Comparison of ENCODE assay signal across 32 mouse cellular contexts in genomic region chr2:6647028-6647427, GRCm38 (mm10).
"Had no signal": no experiment of that assay in that cellular context is flagged by ENCODE, and none has a peak within 500 bp of the region (broad histone marks: within the 10 kb centered on the region; RNA-seq: fewer than 3 reads in every experiment).

No protein-coding gene starts in this region.

- H3K9me3 ChIP-seq: limb, embryonic 10.5 days; limb, embryonic 12.5 days; limb, embryonic 13.5 days; limb, embryonic 15.5 days; liver, embryonic 12.5 days; liver, embryonic 13.5 days; liver, embryonic 15.5 days; lung, embryonic 15.5 days; megakaryocyte, embryonic 14.5 days; midbrain, embryonic 10.5 days; midbrain, embryonic 12.5 days; midbrain, embryonic 13.5 days; midbrain, embryonic 15.5 days; neural tube, embryonic 12.5 days; neural tube, embryonic 13.5 days had no signal

- H3K27ac ChIP-seq: limb, embryonic 10.5 days; limb, embryonic 12.5 days; limb, embryonic 13.5 days; limb, embryonic 15.5 days; liver, embryonic 12.5 days; liver, embryonic 13.5 days; liver, embryonic 14.5 days; liver, embryonic 15.5 days; lung, embryonic 15.5 days; macrophage; midbrain, embryonic 10.5 days; midbrain, embryonic 12.5 days; midbrain, embryonic 13.5 days; midbrain, embryonic 15.5 days; neural tube, embryonic 12.5 days; neural tube, embryonic 13.5 days had no signal

- H3K27me3 ChIP-seq: limb, embryonic 12.5 days; limb, embryonic 13.5 days; limb, embryonic 15.5 days; liver, embryonic 12.5 days; liver, embryonic 13.5 days; liver, embryonic 15.5 days; lung, embryonic 15.5 days; megakaryocyte, embryonic 14.5 days; midbrain, embryonic 12.5 days; midbrain, embryonic 13.5 days; midbrain, embryonic 15.5 days; neural tube, embryonic 12.5 days; neural tube, embryonic 13.5 days had no signal

- H3K36me3 ChIP-seq: limb, embryonic 10.5 days; limb, embryonic 12.5 days; limb, embryonic 13.5 days; limb, embryonic 15.5 days; liver, embryonic 12.5 days; liver, embryonic 13.5 days; liver, embryonic 15.5 days; lung, embryonic 15.5 days; midbrain, embryonic 10.5 days; midbrain, embryonic 12.5 days; midbrain, embryonic 13.5 days; midbrain, embryonic 15.5 days; neural tube, embryonic 12.5 days; neural tube, embryonic 13.5 days had no signal

- H3K4me3 ChIP-seq: limb, embryonic 10.5 days; limb, embryonic 12.5 days; limb, embryonic 13.5 days; limb, embryonic 15.5 days; liver, embryonic 12.5 days; liver, embryonic 13.5 days; liver, embryonic 15.5 days; lung, embryonic 15.5 days; megakaryocyte, embryonic 14.5 days; midbrain, embryonic 10.5 days; midbrain, embryonic 12.5 days; midbrain, embryonic 13.5 days; midbrain, embryonic 15.5 days; myocyte; neural tube, embryonic 12.5 days; neural tube, embryonic 13.5 days had no signal

- H3K4me1 ChIP-seq: limb, embryonic 10.5 days; limb, embryonic 12.5 days; limb, embryonic 13.5 days; limb, embryonic 15.5 days; liver, embryonic 12.5 days; liver, embryonic 13.5 days; liver, embryonic 15.5 days; lung, embryonic 15.5 days; midbrain, embryonic 10.5 days; midbrain, embryonic 12.5 days; midbrain, embryonic 15.5 days; neural tube, embryonic 12.5 days; neural tube, embryonic 13.5 days had no signal

- H3K9ac ChIP-seq: limb, embryonic 12.5 days; limb, embryonic 13.5 days; limb, embryonic 15.5 days; liver, embryonic 12.5 days; liver, embryonic 13.5 days; liver, embryonic 14.5 days; liver, embryonic 15.5 days; liver, postnatal 0 days; lung, embryonic 14.5 days; lung, embryonic 15.5 days; midbrain, embryonic 12.5 days; midbrain, embryonic 13.5 days; midbrain, embryonic 15.5 days; neural tube, embryonic 12.5 days; neural tube, embryonic 13.5 days had no signal

- DNase-seq: left cerebral cortex, postnatal 4 days; liver; liver, embryonic 13.5 days; liver, postnatal 0 days; lung, adult 18-20 months; lung, adult 2 months; lung, embryonic 14.5 days; lung, postnatal 10 days; lung, postnatal 14 days; lung, postnatal 4 days; midbrain, embryonic 14.5 days had no signal

- ATAC-seq: liver, embryonic 12.5 days; lung, postnatal 0 days; midbrain, embryonic 13.5 days; midbrain, embryonic 15.5 days; midbrain, embryonic 16.5 days had no signal

- H3K4me2 ChIP-seq: limb, embryonic 12.5 days; limb, embryonic 13.5 days; limb, embryonic 15.5 days; liver, embryonic 11.5 days; liver, embryonic 12.5 days; liver, embryonic 13.5 days; liver, embryonic 15.5 days; lung, embryonic 14.5 days; lung, embryonic 15.5 days; midbrain, embryonic 11.5 days; midbrain, embryonic 12.5 days; midbrain, embryonic 13.5 days; midbrain, embryonic 15.5 days; neural tube, embryonic 12.5 days; neural tube, embryonic 13.5 days had no signal
